Mouse (Mus musculus) embryonic facial prominence, embryonic 11.5 days (tissue): ENCODE data around the gene Mob3a. TPM values are rescaled to one million over a fixed set of nuclear protein-coding genes. Genes with fewer than 3 reads are reported as not detected.

Experiments
- ATAC-seq: fragments of 200-750 bp; cut with Nextera tagmentation; replicated peaks from 2 replicates; pipeline ENCODE4 v1.8.0; 2017; ENCODE audit warnings: low read depth; ENCODE audit not compliant: insufficient number of reproducible peaks, low FRiP score, low TSS enrichment
- DNase-seq: peaks from one replicate; pipeline ENCODE4 v3.0.0-alpha.2; 2015; ENCODE audit warnings: low spot score
- H3K27ac ChIP-seq: fragments of 300-500 bp; sonication (generic); replicated peaks from 2 replicates; pipeline ENCODE4 v1.5.1; 2014; ENCODE audit warnings: mild to moderate bottlenecking, low read depth, low read length, control low read depth
- H3K27me3 ChIP-seq: fragments of 300-500 bp; sonication (generic); 2 replicates; pipeline ENCODE4 v1.6.1; 2014; ENCODE audit warnings: mild to moderate bottlenecking, low read length, moderate library complexity, mixed read lengths; ENCODE audit not compliant: control insufficient read depth, insufficient read depth
- H3K36me3 ChIP-seq: fragments of 300-500 bp; sonication (generic); replicated peaks from 2 replicates; pipeline ENCODE4 v1.6.1; 2014; ENCODE audit warnings: low read depth, mild to moderate bottlenecking, low read length, moderate library complexity, mixed read lengths; ENCODE audit not compliant: control insufficient read depth, insufficient read depth
- H3K4me1 ChIP-seq: fragments of 300-500 bp; sonication (generic); 2 replicates; pipeline ENCODE4 v1.6.1; 2014; ENCODE audit warnings: low read length, mixed read lengths; ENCODE audit not compliant: control insufficient read depth, insufficient read depth
- H3K4me2 ChIP-seq: fragments of 300-500 bp; sonication (generic); 2 replicates; pipeline ENCODE4 v1.6.1; 2014; ENCODE audit warnings: low read depth, mild to moderate bottlenecking, control low read depth, low read length, moderate library complexity
- H3K4me3 ChIP-seq: fragments of 300-500 bp; sonication (generic); 2 replicates; pipeline ENCODE4 v1.5.1; 2014; ENCODE audit warnings: low read depth, low read length, control low read depth
- H3K9ac ChIP-seq: fragments of 300-500 bp; sonication (generic); replicated peaks from 2 replicates; pipeline ENCODE4 v1.6.1; 2014; ENCODE audit warnings: mild to moderate bottlenecking, control low read depth, low read length
- H3K9me3 ChIP-seq: fragments of 300-500 bp; sonication (generic); replicated peaks from 2 replicates; pipeline ENCODE4 v1.6.1; 2016; ENCODE audit warnings: mild to moderate bottlenecking, low read length, inconsistent platforms, mixed read lengths; ENCODE audit not compliant: control insufficient read depth
- WGBS: fragments of 180-500 bp; shearing (Covaris S2); extraction: QIAGEN DNeasy Blood & Tissue Kit; methylation state at CpG from one replicate; pipeline ENCODE4 v1.1.7; 2014; 5-methylcytosine and 5-hydroxymethylcytosine counted together
- polyA plus RNA-seq: library from polyadenylated mRNA; unstranded; fragments of >200 nt; fragmentation: Nextera tagmentation; extraction: Ambion mirVana; gene quantifications from 2 replicates; pipeline ENCODE4 v1.2.1, GENCODE M21; 2014

Gene Mob3a
- polyA plus RNA-seq, 1 experiment from 2014 or later = 42.3 TPM

DNA sequence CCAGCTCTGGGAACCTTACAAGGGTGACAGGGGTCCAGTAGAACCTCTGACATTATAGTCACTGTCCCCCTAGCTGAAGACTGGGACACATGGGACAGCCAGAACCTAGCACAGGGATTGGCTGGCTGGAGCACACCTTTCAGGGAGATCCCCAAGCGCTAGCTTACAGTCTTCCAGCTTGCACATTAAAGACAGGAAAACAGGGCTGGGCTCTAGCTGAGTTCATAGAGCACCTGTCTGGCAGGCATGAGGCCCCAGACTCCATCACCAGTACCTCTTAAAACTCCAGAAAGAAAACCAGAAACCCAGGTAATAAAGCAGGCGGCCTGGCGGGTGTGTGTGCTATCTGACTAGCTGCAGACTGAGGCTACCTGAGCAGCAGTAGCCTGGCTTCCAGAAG lies 28.1 kb downstream of the Mob3a start:
- no peak overlapping the region; the same call in 1 of the 2 replicates for H3K4me2 ChIP-seq
- H3K27me3 ChIP-seq = no peaks in the 10 kb centered on the region
- ATAC-seq = no peak
- peaks cover 16% of the 10 kb centered on the region for H3K36me3 ChIP-seq
- H3K27ac ChIP-seq = no peak overlapping the region
- no peaks in the 10 kb centered on the region for H3K9me3 ChIP-seq
- peaks cover 20% of the 10 kb centered on the region for H3K4me1 ChIP-seq
- no peak for DNase-seq
- 89% methylated on average over 3 of the region's 3 CpGs for WGBS
- peak overlapping the region; percentile 97 for H3K9ac ChIP-seq
- H3K4me3 ChIP-seq = no peak overlapping the region

DNA sequence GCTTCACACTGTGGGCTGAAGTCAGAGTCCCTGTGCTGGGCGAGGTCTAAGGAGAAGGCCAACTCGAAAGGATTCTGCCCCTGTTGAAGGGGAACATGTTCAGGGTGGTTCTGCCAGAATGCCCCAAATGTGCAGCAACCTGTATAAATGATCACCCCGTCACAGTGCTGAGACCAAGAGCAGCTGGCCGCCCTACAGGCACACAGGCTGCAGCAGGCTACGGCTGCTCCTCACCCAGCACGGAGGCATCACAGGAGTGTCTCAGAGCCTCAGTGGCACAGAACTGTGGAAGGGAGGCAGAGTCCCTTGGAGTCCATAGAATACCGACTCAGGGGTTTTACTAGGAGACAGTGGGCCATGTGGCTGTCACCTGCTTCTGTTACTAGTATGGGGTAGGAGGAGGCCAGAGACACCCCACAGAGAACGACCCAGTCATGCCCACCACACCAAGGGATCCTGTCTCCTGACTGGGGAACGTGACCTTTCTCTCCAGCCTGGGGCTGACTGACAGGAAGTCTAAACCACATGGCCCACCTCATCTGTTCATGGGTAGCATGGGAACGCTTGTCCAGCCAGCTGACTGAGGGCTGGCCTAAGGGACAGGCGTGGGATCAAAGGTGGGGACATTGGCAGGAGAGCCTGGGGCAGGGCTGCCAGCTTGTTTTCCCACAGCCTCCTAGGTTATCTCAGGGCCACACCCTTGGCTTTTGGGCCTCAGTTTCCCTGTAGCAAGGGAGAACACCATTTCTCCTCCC lies 29.7 kb downstream of the Mob3a start:
- Histone ChIP-seq H3K27ac (no peak overlapping the region), H3K4me1 (peaks cover 13% of the 10 kb centered on the region), H3K9ac (no peak overlapping the region), H3K9me3 (no peaks in the 10 kb centered on the region), H3K4me2 (no peak overlapping the region), H3K27me3 (no peaks in the 10 kb centered on the region), H3K4me3 (no peak overlapping the region), H3K36me3 (peaks cover 24% of the 10 kb centered on the region)
- WGBS = 77% methylated on average over 11 of the region's 11 CpGs
- ATAC-seq (no peak), DNase-seq (no peak)

DNA sequence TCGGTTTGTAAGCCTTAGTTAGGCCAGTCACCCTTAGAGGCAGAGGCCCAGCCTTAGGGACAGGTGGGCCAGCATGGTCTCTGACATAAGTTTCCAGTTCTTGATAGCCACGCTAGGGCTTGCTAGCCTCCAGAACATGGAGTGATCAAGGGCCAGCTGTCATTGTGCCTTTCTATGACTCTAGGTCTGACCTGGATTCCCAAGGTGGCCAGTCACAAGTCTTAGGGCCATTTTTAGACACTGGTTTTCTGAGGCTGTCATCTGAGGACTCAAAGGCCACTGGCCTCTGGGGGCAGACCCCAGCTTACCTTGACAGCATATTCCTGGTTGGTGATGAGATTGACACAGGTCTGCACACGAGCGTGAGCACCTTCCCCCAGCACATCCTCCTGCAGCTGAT lies 30.5 kb downstream of the Mob3a start:
- 90% methylated on average over 4 of the region's 4 CpGs for WGBS
- DNase-seq = no peak
- H3K4me1 ChIP-seq = peaks cover 13% of the 10 kb centered on the region
- no peak overlapping the region for H3K9ac ChIP-seq
- H3K36me3 ChIP-seq = peaks cover 31% of the 10 kb centered on the region
- H3K4me2 ChIP-seq = no peak overlapping the region
- H3K4me3 ChIP-seq = no peak overlapping the region
- H3K27ac ChIP-seq = no peak overlapping the region
- ATAC-seq = no peak
- H3K9me3 ChIP-seq = no peaks in the 10 kb centered on the region
- H3K27me3 ChIP-seq = no peaks in the 10 kb centered on the region

DNA sequence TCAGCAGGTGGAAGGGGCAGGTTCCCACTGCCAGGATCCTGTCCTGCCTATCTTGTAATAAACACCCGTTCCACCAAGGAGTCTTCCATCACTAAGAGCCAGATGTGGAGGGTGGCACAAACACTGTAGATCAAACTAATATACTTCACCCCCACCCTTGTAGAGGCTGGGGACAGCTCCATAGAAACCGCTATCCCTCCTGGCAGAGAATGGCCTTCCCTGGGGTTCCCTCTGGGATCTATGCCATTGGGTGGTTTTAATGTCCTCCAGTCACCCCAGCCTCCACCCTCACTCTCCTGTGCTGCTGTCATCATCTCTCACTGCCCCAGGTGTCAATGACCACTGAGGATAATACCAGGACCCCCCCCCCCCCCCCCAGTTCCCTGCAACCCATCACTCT lies 31.2 kb downstream of the Mob3a start:
- H3K4me1 ChIP-seq = peaks cover 13% of the 10 kb centered on the region
- no peaks in the 10 kb centered on the region for H3K27me3 ChIP-seq
- H3K27ac ChIP-seq = no peak overlapping the region
- peaks cover 34% of the 10 kb centered on the region for H3K36me3 ChIP-seq
- 92% methylated on average over 2 of the region's 2 CpGs for WGBS
- H3K9me3 ChIP-seq = no peaks in the 10 kb centered on the region
- no peak overlapping the region for H3K4me2 ChIP-seq
- no peak overlapping the region for H3K9ac ChIP-seq
- H3K4me3 ChIP-seq = no peak overlapping the region
- DNase-seq (no peak), ATAC-seq (no peak)

DNA sequence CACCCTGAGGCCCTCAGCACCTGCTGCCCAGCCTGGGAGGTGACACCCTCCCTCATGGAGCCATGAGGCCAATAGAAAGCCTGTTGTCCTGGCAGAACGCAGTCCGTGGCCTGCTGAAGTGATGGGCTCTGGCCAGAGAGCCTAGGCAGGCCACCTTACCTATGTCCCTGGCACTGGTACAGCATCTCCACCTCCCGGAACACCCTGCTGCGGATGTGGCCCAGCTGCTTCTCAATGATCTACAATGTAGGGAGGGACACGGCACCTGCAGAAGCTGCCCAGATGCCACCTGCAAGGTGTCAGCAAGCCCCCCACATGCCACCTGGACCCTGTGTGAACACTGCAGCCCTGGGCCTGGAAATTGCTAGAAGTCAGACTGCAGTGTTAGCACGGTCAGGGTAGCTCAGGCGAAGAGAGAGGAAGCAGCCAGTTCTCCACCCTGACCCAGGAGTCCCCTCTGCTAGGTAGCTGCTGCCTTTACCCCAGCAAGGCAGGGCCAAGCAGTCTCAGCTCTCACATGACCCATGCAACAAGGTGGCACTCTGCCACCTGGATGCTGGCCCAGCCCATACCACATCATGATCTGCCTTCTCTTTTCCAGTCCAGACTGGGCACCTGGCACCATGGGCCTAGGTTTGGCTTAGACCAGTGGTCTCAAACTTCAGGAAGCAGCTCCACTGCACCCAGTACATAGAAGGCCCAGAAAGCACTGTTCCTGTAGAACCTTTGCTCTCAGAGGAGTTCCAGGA lies 31.9 kb downstream of the Mob3a start:
- DNase-seq = no peak
- Histone ChIP-seq H3K9ac (no peak overlapping the region), H3K36me3 (peaks cover 34% of the 10 kb centered on the region), H3K4me2 (no peak overlapping the region), H3K4me3 (no peak overlapping the region), H3K9me3 (no peaks in the 10 kb centered on the region), H3K27ac (no peak overlapping the region), H3K4me1 (peaks cover 15% of the 10 kb centered on the region), H3K27me3 (no peaks in the 10 kb centered on the region)
- 94% methylated on average over 7 of the region's 7 CpGs for WGBS
- no peak for ATAC-seq

DNA sequence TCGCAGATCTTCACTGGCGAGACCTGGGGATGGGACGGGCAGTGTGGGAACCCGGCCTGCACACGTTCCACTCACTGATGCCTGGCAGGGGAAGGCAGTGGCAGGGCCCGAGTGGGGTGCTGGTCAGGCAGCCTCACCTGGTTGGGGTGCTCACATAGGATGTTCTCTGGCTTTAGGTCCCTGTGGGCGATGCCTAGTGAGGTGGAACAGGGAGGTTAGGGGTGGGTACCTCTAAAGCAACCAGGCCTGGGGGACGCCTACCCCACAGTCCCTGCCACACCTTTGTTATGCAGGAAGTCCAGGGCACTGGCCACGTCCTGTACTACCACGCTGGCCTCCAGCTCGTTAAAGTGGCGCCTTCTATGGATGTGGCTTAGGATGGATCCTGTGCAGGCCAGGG lies 32.8 kb downstream of the Mob3a start:
- ATAC-seq = no peak
- Histone ChIP-seq H3K27ac (no peak overlapping the region), H3K36me3 (peaks cover 34% of the 10 kb centered on the region), H3K4me3 (no peak overlapping the region), H3K27me3 (no peaks in the 10 kb centered on the region), H3K4me2 (no peak overlapping the region), H3K9ac (no peak overlapping the region), H3K4me1 (peaks cover 7% of the 10 kb centered on the region), H3K9me3 (no peaks in the 10 kb centered on the region)
- DNase-seq = no peak
- 91% methylated on average over 12 of the region's 12 CpGs for WGBS

DNA sequence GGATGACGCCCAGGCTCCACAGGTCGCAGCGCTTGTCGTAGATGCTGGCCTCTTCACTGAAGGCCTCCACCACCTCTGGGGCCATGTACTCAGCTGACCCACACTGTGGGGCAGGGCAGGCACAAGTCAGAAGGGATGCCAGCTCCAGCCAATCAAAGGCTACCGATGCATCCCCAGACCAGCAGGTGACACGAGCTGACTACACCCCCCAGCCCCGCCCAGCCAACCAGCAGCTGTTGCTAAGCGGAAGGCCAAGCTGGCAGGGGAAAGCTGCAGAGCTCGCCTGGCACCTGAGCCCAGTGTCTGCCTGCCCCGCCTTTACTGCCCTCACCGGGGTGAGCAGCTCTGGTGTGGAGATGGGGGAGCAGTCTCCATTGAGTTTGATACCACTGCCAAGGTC lies 33.2 kb downstream of the Mob3a start:
- ATAC-seq (no peak), DNase-seq (no peak)
- Histone ChIP-seq H3K4me3 (no peak overlapping the region), H3K27me3 (no peaks in the 10 kb centered on the region), H3K27ac (no peak overlapping the region), H3K36me3 (peaks cover 34% of the 10 kb centered on the region), H3K4me2 (no peak overlapping the region), H3K9ac (no peak overlapping the region), H3K4me1 (peaks cover 3% of the 10 kb centered on the region), H3K9me3 (no peaks in the 10 kb centered on the region)
- 89% methylated on average over 11 of the region's 11 CpGs for WGBS

DNA sequence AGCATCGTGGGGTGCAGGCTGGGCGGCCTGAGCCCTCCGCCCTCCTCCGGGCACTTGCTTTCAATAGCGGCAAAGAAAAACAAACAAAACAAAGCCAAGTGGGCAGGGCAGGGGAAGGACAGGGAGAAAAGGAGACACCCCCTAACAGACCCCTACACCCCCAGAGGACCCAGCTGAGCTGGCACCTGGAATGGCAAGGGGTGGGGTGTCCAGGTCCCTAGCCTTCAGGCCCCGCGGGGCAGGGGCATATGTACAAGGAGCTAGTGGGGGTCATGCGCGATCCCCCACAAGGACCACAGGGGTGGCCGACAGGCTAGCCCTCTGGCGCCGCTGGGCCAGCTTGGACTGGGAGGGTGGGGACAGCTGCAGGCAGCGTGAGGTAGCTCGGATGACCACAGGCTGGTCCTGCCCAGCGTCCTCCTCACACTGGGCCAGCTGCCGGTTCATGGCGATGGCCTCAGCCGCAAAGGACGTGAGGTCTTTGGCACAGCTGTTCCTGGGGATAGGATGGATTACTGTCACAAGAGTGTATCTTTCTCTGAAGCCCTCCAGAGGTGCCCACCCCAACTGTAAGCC lies 34.9 kb downstream of the Mob3a start:
- Histone ChIP-seq H3K4me3 (no peak overlapping the region), H3K9me3 (no peaks in the 10 kb centered on the region), H3K9ac (no peak overlapping the region), H3K4me1 (peaks cover 2% of the 10 kb centered on the region; the same call in 1 of the 2 replicates), H3K27me3 (no peaks in the 10 kb centered on the region), H3K36me3 (peaks cover 34% of the 10 kb centered on the region), H3K4me2 (no peak overlapping the region), H3K27ac (no peak overlapping the region)
- DNase-seq = no peak
- 81% methylated on average over 16 of the region's 19 CpGs for WGBS
- ATAC-seq = no peak
